Mouse (Mus musculus) neural tube, embryonic 12.5 days (tissue): ENCODE data around the gene Vav3. TPM values are rescaled to one million over a fixed set of nuclear protein-coding genes. Genes with fewer than 3 reads are reported as not detected.

Experiments
- polyA plus RNA-seq: library from polyadenylated mRNA; unstranded; fragments of >200 nt; fragmentation: Nextera tagmentation; extraction: Ambion mirVana; gene quantifications from 2 replicates; pipeline ENCODE4 v1.2.1, GENCODE M21; 2016

Vav3 gene
- polyA plus RNA-seq, 1 experiment from 2014 or later, result 23.6 TPM

Other genes starting within 250 kb of the Vav3 start
- 21.0 and 24.2 TPM in 2 replicates for gene Slc25a24, start 217.5 kb upstream of the Vav3 start, polyA plus RNA-seq